Mouse (Mus musculus): ENCODE data around the gene Mbnl2.
A peak's percentile ranks its signal among the peaks of the same experiment; 100 is the strongest.
"Not testable (repeated sequence)": the region's sequence is repeated elsewhere in the genome, so short reads cannot be mapped to it uniquely, and the experiment has no call there.

Mbnl2 gene

DNA sequence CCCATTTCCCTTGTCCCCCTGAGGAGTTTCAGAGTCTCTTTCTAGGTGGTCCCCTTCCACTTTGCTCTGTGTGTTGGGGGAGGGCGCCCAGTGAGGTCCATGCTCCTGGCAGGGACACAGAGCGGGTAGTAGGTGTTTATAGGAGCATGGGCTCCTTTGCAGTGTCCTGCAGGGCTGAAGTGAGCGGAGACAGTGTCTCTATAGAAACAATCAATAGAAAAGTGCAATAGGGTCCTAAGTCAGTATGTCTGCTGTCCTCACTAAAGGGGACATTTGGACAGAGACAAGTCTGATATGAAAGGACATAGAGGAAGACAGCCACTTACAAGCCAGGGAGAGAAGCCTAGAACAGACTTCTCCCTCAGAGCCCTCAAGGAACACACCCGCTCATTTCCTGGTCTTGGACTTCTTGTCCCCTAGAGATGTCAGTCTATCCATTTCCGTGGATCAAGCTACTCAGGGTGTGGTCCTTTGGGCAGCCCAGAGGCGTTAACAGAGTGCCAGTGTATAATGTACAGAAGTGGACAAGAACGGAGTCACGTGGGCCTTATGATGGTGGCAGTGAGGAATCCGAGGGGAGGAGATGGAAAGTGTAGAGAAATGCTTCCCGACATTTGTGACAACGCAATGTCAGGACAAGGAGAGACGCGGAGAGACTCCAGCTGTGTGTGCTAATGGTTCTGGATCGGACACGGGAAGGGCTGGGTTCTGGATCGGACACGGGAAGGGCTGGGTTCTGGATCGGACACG lies 82.0 kb downstream of the Mbnl2 start:
- no peak for DNase-seq (ENCODE audit: low spot score)

GRCm38 (mm10) chr14:120359608-120360007 lies 84.1 kb downstream of the Mbnl2 start:
- not testable (repeated sequence) for DNase-seq (ENCODE audit: low spot score)

DNA sequence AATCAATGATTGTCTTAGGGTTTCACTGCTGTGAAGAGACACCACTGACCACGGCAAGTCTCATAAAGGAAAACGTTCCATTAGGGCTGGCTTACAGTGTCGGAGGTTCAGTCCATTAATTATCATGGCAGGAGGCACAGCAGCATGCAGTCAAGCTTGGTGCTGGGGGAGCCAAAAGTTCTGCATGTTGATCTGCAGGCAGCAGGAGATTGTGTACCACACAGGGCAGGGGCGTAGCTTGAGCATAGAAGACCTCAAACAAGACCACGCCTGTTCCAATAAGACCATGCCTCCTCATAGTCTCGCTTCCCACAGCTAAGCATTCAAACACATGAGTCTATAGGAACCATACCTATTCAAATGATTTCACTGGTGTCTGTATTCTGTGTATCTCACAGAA lies 85.7 kb downstream of the Mbnl2 start:
- DNase-seq (ENCODE audit: low spot score), result no peak

GRCm38 (mm10) chr14:120362409-120362992 lies 87.0 kb downstream of the Mbnl2 start:
- peak; percentile 48 for DNase-seq (ENCODE audit: low spot score)

- no peak for DNase-seq (ENCODE audit: low spot score)
Measured at GRCm38 (mm10) chr14:120363090-120363818, 87.8 kb downstream of the Mbnl2 start.

- DNase-seq (ENCODE audit: low spot score), result no peak
Measured at GRCm38 (mm10) chr14:120365088-120365487, 89.6 kb downstream of the Mbnl2 start.

DNA sequence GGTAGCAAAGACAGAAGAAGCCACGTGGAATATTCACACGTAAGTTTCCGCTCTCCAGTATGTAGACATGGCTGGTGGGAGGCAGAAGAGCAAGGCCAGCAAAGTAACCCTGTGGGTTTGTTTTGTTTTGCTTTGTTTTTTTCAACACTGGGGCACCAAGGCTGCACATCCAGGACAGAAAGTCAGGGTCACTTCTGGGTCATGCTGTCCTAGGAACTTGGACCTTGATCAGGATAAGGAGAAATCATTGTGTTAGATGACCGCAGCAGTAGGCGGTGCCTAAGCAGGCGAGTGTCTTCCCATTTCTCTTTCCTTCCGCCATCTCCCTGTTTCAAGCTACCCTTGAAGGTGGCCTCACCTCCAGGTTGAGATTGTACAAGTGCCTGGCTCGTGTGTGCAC lies 91.5 kb downstream of the Mbnl2 start:
- DNase-seq (ENCODE audit: low spot score), result peak; percentile 72

DNA sequence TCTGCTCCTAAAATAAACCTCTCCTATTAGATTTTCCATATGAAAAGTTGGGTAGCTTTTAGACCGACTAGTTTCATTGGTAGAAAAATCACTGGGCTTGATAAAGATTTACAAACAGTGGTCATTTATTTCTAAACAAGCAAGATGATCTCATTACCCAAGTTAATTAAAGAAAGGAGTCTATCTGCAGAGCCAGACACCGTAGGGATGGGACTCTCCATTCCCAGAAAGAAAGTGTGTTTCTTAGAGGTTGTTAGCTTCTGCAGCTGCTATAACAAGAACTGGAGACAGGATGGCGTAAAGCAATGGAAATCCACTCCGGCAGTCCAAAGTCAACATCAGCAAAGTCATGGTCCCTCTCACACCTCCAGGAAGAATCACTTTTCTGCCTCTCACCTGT lies 92.1 kb downstream of the Mbnl2 start:
- no peak for DNase-seq (ENCODE audit: low spot score)

DNA sequence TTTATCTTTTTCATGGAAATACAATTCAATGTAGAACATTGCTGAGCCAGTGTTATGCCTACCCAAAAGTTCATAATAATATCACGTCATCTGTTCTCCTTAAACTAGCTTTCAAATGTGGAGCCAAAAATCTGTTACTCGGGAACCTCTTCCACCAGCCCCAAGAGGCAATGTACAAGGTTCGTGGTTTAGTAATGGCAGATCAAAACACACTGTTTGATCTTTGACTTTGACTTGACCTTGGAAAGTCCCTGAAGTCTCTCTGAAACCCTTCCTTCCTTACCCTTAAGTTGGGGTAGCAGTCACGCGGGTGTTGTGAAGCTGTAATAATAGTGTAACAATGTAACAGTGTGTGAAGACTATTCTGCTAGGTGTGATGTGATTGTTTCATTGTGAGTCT lies 93.0 kb downstream of the Mbnl2 start:
- DNase-seq (ENCODE audit: low spot score), result no peak

- DNase-seq (ENCODE audit: low spot score), result peak; percentile 48
Measured at GRCm38 (mm10) chr14:120368914-120369391, 93.5 kb downstream of the Mbnl2 start.

- DNase-seq (ENCODE audit: low spot score), result no peak
Measured at GRCm38 (mm10) chr14:120370044-120370443, 94.6 kb downstream of the Mbnl2 start.

GRCm38 (mm10) chr14:120370631-120371030 lies 95.2 kb downstream of the Mbnl2 start:
- no peak for DNase-seq (ENCODE audit: low spot score)

GRCm38 (mm10) chr14:120371174-120371573 lies 95.7 kb downstream of the Mbnl2 start:
- DNase-seq (ENCODE audit: low spot score), result no peak

- DNase-seq (ENCODE audit: low spot score), result no peak
Measured at GRCm38 (mm10) chr14:120373026-120374024, 97.9 kb downstream of the Mbnl2 start.

DNA sequence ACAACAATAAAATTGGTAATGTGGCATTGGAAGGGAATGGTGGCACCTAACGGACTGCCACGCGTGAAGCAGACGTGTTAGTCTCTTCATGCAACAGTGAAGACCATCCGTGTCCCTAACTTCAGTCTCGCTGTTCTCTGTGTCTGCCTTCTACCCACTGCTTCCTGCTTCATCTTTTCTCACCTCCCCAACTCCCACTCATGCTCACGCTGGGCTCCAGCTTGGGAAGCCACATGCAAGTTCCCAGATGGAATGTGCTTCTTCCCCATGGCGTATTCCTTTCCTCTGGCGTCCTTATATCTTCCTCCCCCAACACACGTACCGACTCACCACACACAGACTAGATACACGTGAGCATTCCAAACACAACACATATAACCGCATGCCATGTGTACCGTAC lies 99.3 kb downstream of the Mbnl2 start:
- DNase-seq (ENCODE audit: low spot score), result no peak

DNA sequence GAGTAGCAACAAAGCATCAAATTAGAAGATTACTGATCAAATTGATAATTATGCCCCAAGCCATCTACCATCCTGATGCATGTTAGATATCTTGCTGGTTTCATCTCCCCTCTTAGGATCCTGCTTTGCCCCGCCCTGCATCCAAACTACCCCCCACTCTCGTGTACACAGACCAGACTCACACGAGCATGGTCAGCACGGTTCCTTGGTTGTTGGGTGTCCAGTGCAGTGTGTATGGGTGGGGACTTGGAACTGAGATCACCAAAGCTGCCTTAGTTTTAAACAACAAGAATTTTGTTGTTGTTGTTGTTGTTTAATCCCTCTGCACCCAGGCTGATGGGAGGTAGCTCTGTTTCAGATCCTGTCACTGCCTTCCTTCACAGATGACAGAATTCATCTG lies 101.7 kb downstream of the Mbnl2 start:
- DNase-seq (ENCODE audit: low spot score), result no peak

GRCm38 (mm10) chr14:120378002-120378401 lies 102.5 kb downstream of the Mbnl2 start:
- DNase-seq (ENCODE audit: low spot score), result no peak

- peak; percentile 80 for DNase-seq (ENCODE audit: low spot score)
Measured at GRCm38 (mm10) chr14:120379716-120380115, 104.2 kb downstream of the Mbnl2 start.

DNA sequence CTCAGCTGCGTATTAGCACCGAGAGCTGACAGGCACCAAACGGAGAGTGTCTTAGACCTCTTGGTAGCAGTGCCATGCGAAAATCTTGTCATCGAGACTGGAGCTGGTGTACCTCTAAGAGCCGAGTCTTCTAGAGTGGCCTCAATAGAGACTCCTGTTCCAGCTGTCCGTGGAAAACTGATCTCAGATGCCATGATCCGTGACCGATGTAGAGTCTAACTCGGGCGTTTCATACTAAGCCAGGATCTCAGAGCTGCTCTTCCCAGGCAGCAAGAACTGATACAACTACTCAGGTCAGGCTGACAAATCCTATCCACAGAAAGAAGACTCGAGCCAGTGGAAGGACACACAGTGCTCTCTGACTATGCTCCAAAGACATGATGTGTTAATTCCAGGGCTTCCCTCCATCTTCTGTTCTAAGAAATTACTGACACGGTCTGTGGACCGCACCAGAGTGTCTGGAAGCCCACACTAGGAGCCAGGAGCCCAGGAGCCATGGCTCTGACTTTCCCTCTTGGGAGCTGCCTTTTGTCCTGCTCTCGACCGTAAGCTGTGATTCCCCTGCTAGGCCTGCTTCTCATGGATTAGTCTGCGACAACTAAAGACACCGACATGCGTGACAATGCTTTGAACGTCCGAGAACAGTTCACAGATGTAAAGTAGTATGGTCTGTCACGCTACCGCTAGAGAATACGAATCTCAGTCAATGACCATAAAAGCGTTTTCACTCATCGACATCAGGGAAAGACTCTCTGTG lies 106.1 kb downstream of the Mbnl2 start:
- no peak for DNase-seq (ENCODE audit: low spot score)

- no peak for DNase-seq (ENCODE audit: low spot score)
Measured at GRCm38 (mm10) chr14:120382179-120382578, 106.7 kb downstream of the Mbnl2 start.

Data from lung, postnatal 25 days (tissue).